Mouse (Mus musculus): Measurements from ENCODE around the gene Fnip1. TPM values are rescaled to one million over a fixed set of nuclear protein-coding genes. Genes with fewer than 3 reads are reported as not detected.

Fnip1 gene
- polyA plus RNA-seq, 1 experiment: 56.9 TPM

DNA sequence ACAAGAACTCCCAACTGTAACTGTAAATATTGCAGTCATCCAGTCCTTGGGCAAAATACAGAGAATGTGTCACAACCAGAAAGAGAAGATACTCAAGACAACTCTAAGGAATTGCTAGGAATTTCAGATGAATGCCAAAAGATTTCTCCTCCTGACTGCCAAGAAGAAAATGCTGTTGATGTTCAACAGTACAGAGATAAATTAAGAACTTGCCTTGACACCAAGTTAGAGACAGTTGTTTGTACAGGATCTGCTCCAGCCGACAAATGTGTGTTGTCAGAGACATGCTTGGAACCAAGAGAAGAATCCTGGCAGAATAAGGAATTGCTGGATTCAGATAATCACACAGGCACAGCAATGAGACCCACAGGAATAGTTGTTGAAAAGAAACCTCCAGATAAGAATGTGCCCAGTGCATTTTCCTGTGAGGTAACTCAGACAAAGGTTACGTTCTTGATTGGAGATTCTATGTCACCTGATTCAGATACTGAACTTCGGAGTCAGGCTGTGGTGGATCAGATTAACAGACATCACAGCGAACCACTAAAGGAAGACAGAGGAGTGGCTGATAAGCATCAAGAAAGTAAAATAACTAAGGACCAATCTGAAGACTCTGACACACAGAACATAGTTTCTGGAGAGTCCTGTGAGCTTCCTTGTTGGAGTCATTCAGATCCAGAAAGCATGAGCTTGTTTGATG lies 64.7 kb downstream of the Fnip1 start:
- no peak for TF ChIP-seq CTCF (IDR thresholded peaks at IDR 0.05; ENCODE audit: low read depth, low read length)
- no peak for TF ChIP-seq POLR2A (IDR thresholded peaks at IDR 0.05; ENCODE audit: borderline replicate concordance, low read depth, low read length)

DNA sequence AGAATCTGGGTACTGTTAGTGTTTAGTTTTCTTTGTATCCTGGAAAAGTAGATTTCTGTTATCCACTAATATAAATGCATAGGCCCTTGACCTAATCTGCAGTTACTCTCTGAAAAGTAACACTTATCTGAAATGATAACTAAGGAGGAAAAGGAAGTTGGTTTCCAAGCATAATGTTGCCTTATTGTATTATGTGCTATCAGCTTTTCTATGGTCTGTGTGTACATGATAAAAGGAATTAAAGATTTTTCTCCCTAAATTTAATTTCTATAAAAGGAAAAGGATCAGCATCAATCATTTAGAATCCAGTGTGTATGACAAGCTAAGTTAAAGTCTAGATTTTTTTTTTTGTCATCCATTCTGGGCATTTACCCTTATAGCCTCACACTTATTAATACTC lies 75.6 kb downstream of the Fnip1 start:
- no peak overlapping the region for H3K4me3 ChIP-seq (ENCODE audit: insufficient read depth, low read length)
- no peak overlapping the region for H3K27ac ChIP-seq (ENCODE audit: insufficient read depth, low read depth, low read length)
- H3K4me1 ChIP-seq (ENCODE audit: control insufficient read depth, insufficient read depth, low read length): no peaks in the 10 kb centered on the region
- no peak for TF ChIP-seq CTCF (IDR thresholded peaks at IDR 0.05; ENCODE audit: low read depth, low read length)
- TF ChIP-seq POLR2A (IDR thresholded peaks at IDR 0.05; ENCODE audit: borderline replicate concordance, low read depth, low read length): no peak

More for the DNA sequence above, 64.7 kb downstream of the Fnip1 start:
- H3K4me1 ChIP-seq (ENCODE audit: control insufficient read depth, insufficient read depth, low read length): no peaks in the 10 kb centered on the region
- no peak overlapping the region for H3K27ac ChIP-seq (ENCODE audit: insufficient read depth, low read depth, low read length)
- no peak overlapping the region for H3K4me3 ChIP-seq (ENCODE audit: insufficient read depth, low read length)

DNA sequence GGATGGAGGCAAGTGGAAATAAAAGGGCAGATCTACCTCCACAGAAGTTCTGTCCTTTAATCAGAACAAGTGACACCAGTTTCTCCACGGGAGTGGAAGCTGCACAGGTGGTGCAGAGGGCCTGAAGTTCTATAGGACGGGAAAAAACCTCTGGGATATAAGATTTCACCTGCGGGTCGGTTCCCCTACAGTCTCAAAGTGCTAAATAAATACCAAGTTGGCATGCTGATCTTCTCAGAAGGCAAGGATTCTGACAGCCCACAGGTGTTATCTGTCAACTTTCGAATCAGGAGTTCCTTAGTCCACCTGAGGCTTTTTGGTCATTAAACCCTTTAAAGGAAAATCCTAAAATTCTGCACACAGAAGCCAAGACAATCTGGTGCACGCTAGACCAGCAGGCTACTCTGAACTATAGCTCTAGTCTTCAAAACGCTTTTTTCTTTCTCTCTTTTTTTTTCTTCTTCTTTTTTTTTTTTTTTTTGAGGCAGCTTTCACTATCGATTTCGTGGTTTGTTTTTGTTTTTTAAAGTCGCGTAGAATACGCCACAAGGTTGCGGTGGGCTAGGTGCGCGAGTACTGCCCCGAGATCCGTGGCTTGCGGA lies 84.0 kb downstream of the Fnip1 start:
- Histone ChIP-seq H3K27ac (ENCODE audit: insufficient read depth, low read depth, low read length) (peak overlapping the region; percentile 93), H3K4me3 (ENCODE audit: insufficient read depth, low read length) (peak overlapping the region; percentile 65), H3K4me1 (ENCODE audit: control insufficient read depth, insufficient read depth, low read length) (peaks cover 34% of the 10 kb centered on the region)
- TF ChIP-seq CTCF (IDR thresholded peaks at IDR 0.05; ENCODE audit: low read depth, low read length) (no peak), POLR2A (IDR thresholded peaks at IDR 0.05; ENCODE audit: borderline replicate concordance, low read depth, low read length) (no peak)

DNA sequence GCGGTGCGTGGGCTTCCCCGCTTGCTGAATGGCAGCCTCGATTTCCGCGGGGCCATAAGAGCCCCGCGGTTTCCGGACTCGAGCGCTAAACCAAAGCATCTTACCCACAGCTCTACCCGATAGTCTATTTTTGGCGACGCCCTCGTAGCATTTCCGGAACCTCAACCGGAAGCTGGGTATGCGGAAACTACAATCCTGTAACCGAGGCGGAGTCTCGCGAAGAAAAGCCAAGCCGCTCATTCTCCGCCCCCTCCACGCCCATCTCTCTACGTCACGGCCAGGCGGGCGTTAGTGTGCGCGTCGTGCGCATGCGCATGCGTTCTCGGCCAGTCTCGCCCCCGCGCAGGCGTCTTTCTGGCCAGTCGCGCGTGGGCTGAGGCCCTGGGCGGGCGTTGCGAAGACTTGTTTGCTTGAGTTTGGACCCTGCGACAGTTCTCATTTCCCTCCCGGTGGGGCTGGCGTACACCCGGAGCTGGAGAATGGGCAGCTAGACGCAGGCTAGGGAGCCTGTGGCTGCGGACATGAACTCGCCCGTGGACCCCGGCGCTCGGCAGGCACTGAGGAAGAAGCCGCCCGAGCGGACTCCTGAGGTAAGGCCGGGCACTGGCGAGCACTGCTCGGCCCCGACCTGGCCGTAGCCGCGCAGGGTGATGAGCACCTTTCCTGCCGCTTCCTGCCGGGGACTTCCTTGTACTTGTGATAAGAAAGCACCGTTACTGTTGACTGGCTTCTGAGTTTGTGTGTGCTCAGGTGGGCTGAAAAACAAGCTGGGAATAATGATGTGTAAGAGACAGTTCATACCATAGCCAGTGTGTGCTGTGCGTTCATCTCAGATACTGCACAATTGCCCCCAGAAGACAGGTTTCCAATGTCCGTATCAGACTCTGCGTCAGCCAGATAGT lies 84.8 kb downstream of the Fnip1 start, which contains the start of gene Rapgef6:
TSS of gene Rapgef6 (plus strand) at position 319 of the 902 bp plus-strand sequence.
- peak within 1 kb of the TSS; percentile 93 for H3K27ac ChIP-seq (ENCODE audit: insufficient read depth, low read depth, low read length)
- peaks cover 36% of the 10 kb centered on the region for H3K4me1 ChIP-seq (ENCODE audit: control insufficient read depth, insufficient read depth, low read length)
- peak within 1 kb of the TSS; percentile 90 for H3K4me3 ChIP-seq (ENCODE audit: insufficient read depth, low read length)
- TF ChIP-seq POLR2A (IDR thresholded peaks at IDR 0.05; ENCODE audit: borderline replicate concordance, low read depth, low read length): peak; percentile 83; the same call in 1 of the 2 replicates
- TF ChIP-seq CTCF (IDR thresholded peaks at IDR 0.05; ENCODE audit: low read depth, low read length): no peak

DNA sequence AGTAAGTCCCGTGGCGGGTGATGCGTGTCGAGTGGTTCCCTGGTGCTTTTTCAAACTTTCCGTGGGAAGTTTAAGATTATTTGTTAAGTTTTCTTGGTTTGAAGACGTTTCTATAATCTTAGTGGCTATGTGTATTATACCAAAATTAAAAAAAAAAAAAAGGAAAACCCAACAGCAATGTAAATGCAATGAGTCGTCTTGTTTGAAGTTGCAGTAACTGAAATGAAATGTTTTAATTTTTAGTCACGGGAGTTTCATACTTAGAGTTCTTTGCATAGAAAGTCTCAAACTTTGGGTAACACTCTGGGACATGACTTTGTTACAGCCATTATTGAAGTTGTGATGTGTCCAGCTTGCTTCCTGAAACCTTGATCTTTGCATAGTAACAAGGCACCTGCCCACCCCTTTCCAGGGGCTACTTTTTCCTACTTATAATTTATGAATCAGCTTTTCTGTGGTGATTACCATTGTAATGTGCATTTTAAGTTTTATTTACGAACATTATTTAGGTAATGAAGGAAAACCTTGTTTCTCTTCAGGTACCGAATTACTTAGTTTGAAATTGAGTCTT lies 85.5 kb downstream of the Fnip1 start:
- TF ChIP-seq POLR2A (IDR thresholded peaks at IDR 0.05; ENCODE audit: borderline replicate concordance, low read depth, low read length) (no peak), CTCF (IDR thresholded peaks at IDR 0.05; ENCODE audit: low read depth, low read length) (no peak)
- Histone ChIP-seq H3K4me1 (ENCODE audit: control insufficient read depth, insufficient read depth, low read length) (peaks cover 41% of the 10 kb centered on the region), H3K27ac (ENCODE audit: insufficient read depth, low read depth, low read length) (peak overlapping the region; percentile 73), H3K4me3 (ENCODE audit: insufficient read depth, low read length) (peak overlapping the region; percentile 90)

DNA sequence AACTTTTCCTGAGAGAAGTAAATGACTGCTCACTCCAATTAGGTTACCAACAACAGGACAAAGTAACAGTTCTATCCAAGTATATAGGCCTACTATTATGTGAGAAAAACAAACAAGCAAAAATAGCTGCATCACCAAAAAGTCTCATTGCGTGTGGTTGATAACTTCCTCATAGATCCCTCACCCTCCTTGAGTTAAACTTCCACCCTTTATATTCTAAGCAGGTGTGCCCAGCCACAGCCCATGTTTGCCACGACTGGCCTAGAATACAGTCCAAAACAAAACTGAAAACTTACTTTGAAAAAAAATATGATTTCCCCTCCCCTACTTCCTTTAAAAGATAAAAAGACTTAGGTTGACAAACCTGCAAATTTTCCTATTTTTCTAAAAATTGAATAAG lies 90.0 kb downstream of the Fnip1 start:
- H3K4me1 ChIP-seq (ENCODE audit: control insufficient read depth, insufficient read depth, low read length): peaks cover 36% of the 10 kb centered on the region
- no peak overlapping the region for H3K27ac ChIP-seq (ENCODE audit: insufficient read depth, low read depth, low read length)
- H3K4me3 ChIP-seq (ENCODE audit: insufficient read depth, low read length): no peak overlapping the region
- TF ChIP-seq POLR2A (IDR thresholded peaks at IDR 0.05; ENCODE audit: borderline replicate concordance, low read depth, low read length) (no peak), CTCF (IDR thresholded peaks at IDR 0.05; ENCODE audit: low read depth, low read length) (no peak)

DNA sequence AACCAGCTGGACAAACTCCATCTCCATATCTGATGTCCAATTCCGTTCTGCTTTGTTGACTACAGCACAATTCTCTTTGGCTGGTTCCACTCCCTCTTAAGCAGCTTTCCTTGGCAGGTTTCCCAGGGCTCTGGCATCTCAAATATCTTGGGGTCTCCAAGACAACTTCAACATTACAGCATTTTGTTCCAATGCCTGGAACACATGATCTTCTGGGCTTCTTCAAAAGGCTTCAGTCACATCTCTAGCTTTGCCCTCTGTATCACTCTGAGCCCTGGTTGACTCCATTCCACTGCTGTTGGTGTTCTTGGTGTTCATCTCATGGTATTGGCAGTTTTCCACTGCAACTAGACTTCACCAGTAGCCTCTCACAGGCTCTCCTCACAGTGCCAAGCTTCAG lies 92.4 kb downstream of the Fnip1 start:
- H3K27ac ChIP-seq (ENCODE audit: insufficient read depth, low read depth, low read length): 0 out of 2 replicates have a peak overlapping the region, but pooled peaks have one; percentile 8
- peaks cover 34% of the 10 kb centered on the region for H3K4me1 ChIP-seq (ENCODE audit: control insufficient read depth, insufficient read depth, low read length)
- no peak overlapping the region for H3K4me3 ChIP-seq (ENCODE audit: insufficient read depth, low read length)
- TF ChIP-seq CTCF (IDR thresholded peaks at IDR 0.05; ENCODE audit: low read depth, low read length): no peak
- TF ChIP-seq POLR2A (IDR thresholded peaks at IDR 0.05; ENCODE audit: borderline replicate concordance, low read depth, low read length): no peak

DNA sequence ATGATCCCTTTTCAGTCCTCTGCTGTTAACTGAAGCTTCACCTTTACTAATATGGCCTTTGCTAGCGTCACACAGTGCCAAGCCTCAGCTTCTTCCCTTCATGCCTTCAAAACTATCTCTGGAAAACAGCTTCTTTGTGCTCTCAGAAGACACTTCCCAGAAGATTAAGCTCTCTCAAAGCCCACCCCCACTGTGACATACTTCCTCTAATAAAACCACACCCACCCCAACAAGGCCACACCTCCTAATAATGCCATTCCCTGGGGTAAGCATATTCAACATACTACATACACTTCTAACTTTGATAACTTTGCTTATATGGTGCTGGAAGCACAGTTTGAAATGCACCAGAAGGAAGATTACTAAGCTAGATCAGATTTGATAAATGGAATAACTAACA lies 92.9 kb downstream of the Fnip1 start:
- peaks cover 30% of the 10 kb centered on the region for H3K4me1 ChIP-seq (ENCODE audit: control insufficient read depth, insufficient read depth, low read length)
- TF ChIP-seq POLR2A (IDR thresholded peaks at IDR 0.05; ENCODE audit: borderline replicate concordance, low read depth, low read length) (no peak), CTCF (IDR thresholded peaks at IDR 0.05; ENCODE audit: low read depth, low read length) (no peak)
- H3K4me3 ChIP-seq (ENCODE audit: insufficient read depth, low read length): no peak overlapping the region

DNA sequence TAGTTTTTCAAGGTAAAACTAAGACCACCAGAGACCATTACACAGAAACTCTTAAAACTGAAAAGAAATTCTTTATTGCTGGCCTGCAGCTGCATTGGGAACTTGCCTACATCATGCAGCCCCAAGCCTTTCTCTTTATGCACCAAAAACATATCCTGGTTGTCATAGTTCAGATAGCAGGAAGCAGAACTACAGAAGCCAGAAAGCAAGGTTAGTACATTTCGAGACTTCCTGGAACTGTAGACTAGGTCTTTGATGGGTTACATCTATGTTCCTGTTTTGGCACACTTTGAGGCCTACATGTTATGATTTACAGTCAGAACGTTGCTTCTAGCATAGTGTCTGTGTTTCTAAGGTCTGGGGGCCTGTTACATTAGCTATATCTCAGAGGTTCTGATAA lies 95.8 kb downstream of the Fnip1 start:
- TF ChIP-seq POLR2A (IDR thresholded peaks at IDR 0.05; ENCODE audit: borderline replicate concordance, low read depth, low read length) (no peak), CTCF (IDR thresholded peaks at IDR 0.05; ENCODE audit: low read depth, low read length) (no peak)
- H3K4me3 ChIP-seq (ENCODE audit: insufficient read depth, low read length): no peak overlapping the region
- no peak overlapping the region for H3K27ac ChIP-seq (ENCODE audit: insufficient read depth, low read depth, low read length)
- peaks cover 26% of the 10 kb centered on the region for H3K4me1 ChIP-seq (ENCODE audit: control insufficient read depth, insufficient read depth, low read length)

More for the DNA sequence above, 92.9 kb downstream of the Fnip1 start:
- H3K27ac ChIP-seq (ENCODE audit: insufficient read depth, low read depth, low read length): no peak overlapping the region

Measured in bone marrow macrophage, adult 2 months (primary cell).